Mouse (Mus musculus) heart, postnatal 10 days (tissue): ENCODE results near the gene Tmem94. TPM values are rescaled to one million over a fixed set of nuclear protein-coding genes. Genes with fewer than 3 reads are reported as not detected.

Source experiments
- DNase-seq, 2 experiments: peaks; one replicate each; pipeline ENCODE4 v3.0.0; 2021
- intact Hi-C: fragments of 180-260 bp; cut with DNase I; formaldehyde crosslinking; loops from one replicate; pipeline ENCODE4 v1.15.1; 2025
- total RNA-seq, 2 experiments: library from RNA; stranded (reverse); gene quantifications; 2 replicates each; pipeline ENCODE4 v1.2.3; 2021

Gene Tmem94
- total RNA-seq, 2 experiments from 2014 or later: 106 to 116 TPM

DNA sequence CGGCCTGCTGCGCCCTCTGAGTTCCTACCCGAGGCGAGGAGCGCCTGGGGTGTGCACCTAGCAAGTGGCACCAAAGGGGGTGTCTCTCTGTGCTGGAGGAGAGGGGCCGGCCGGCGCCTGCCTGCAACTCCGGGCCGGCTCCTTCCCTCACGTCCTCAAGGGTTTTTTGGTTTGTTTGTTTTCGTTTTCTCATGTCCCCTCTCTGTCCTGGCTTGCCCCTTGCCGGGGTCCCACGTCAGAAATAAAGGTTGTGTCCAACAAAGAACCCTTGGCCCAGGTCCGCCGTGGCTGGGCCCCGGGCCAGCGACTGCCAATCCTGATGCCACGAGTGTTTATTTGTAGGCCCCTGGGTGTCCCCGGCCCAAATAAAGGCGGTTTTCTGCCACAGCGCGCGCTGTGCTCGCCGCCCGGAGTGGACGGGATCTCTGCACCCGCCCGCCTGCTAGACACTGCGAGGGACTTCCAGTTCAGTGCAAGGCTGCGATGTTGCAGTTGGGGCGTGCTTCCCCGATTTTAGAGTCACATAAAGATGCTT, 441 bp downstream of the Tmem94 start:
- peak in 1 of 2 experiments; percentile 82 for DNase-seq
- intact Hi-C loops: loop anchor here (1.0 to 5.0 kb wide), 2 partner anchors 43 to 44 kb away; no protein-coding TSS in a partner anchor

DNA sequence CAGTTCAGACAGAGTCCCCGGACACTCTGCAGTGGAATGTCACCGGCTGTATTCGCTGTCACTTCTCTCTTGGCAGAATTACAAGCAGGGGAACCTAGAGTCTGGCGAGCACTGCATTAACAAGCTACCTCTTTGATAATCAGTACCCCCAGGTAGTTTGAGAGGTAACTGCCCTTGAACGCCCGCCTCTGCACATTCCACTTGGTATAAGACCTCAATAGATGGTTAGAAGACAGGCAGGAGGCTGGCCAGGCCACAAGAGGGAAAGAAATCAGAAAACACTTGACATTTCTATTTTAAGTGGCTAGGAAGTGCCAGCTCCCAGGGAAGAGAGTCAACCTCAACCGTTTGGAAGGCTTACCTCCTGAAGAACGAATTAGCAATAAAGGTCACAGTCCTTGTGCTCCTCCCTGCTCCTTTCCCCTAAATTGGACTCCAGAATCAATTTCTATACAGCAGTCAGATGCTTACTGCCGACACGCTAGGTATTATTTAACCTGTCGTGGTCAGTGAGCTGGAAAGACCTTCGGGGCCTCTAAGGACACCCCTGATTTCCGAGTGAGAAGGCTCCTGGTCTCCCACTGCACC, 1.2 kb downstream of the Tmem94 start:
- intact Hi-C loops: loop anchor here (5.0 kb wide), 1 partner anchor 44 kb away; no protein-coding TSS in a partner anchor
- peak; percentile 69 to 75 for DNase-seq

DNA sequence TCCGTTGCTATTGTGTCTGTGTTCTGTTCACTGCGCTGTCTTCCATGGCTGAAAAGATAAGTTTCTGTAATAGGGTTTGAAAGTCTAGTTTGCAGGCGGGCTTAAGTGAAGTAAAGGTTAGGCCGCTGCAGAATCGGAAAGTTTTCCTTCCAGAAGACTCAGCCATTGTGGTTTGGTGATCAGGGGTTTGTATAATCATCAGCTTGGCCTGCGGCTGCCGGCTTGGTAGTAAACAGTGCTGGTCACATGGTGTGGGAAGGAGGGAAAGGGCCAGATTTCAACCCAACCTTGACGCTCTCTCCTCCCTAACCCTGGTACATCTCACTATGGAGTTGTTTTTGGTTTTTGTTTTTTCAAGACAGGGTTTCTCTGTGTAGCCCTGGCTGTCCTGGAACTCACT, 1.7 kb downstream of the Tmem94 start:
- intact Hi-C loops: loop anchor here (5.0 kb wide), 1 partner anchor 45 kb away; no protein-coding TSS in a partner anchor
- peak; percentile 19 to 25 for DNase-seq

DNA sequence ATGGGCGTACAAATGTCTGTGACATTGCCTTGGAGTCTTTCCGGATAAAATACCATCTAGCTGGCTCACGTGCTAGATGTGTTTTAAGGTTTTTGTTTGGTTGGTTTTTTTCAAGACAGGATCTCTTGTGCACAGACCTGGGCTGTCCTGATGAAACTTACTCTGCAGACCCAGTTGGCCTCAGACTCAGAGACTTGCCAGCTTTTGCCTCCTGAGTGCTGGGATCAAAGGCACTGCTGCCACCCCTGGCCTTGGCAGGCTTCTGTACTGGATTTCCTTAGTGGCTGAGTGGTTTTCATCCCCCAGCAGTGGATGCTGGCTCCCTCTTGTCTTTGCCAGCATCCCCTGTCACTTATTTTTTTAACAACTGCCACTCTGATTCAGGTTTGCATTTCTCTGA, 3.7 kb downstream of the Tmem94 start:
- intact Hi-C loops: loop anchor here (5.0 kb wide), 1 partner anchor 47 kb away; no protein-coding TSS in a partner anchor

DNA sequence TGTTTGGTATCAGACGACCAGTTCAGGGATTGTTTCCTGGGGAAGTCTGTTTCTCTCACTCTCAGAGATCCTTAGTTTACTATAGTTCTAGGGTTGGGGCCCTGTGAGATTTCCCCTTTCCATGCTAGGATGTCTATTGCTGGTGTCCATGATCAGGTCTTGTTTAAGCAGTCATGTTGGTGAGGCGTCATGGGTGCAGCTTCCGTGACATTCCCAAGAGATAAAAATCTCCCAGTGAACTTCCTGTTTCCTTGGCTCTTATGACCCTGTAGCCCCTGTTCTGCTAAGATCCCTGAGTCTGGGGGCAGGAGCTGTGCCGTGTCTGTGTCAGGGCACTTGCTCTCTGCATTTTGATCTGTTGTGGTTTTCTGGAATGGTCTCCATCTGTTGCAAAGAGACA, 9.4 kb downstream of the Tmem94 start:
- DNase-seq: no peak
- intact Hi-C loops: no loop called here

More for the DNA sequence above, 3.7 kb downstream of the Tmem94 start:
- DNase-seq: peak in 1 of 2 experiments; percentile 28

DNA sequence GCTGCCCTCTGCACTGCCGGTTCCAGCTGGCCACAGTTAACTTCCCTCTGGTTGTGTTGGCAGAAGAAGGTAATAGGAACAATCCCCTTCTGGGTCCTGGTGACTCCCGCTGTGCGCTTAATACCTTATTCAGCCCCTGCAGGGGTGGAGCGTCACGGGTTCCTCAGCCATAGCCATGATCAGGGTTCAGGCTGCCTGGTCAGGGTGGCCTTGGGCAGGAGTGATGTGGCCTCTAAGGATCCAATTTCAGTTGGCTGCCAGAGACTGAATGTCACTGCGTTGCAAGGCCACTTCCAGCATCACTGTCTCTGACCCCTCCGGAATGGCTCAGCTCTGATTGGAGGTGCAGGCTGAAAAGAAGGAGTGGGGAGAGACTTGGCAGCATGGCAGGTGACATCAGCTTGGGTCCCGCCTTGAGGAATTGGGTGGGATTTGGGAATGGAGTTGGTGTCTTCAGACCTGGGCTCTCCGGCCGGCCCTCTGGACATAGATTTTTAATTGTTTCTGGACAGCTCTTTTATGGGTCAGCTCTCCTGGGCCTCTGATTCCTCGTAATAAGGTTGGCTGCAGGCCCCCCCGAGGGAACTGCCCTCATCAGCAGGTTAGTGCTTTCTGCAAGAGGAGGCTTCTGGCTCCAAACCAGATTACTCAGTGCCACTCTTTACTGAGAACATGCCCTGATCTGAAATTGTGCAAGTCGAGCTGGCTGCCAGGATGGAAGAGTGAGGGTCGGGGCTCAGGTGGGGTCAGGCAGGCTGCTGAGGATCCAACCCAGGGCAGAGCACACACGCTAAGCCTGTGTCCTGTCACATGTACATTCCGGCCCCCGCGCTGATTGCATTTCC, 10.8 kb downstream of the Tmem94 start:
- intact Hi-C loops: no loop called here
- DNase-seq: peak; percentile 74 to 75

DNA sequence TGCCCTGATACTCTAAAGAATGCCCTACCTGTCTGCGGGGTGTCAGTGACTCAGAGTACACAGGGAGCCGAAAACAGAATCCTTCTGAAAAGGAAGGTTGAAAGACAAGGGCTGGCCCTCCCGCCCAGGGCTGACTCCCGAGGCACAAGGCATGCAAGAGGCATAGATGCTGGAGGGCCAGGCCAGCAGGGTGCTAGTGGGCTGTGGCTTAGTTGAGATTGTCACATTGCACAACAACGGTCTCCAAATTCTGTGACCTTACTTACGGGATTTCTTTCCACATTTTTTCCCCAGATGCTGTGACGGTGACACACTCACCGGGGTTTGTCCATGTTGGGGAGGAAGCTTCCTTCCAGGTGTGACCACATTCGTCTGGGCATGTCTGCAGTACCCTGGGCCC, 11.7 kb downstream of the Tmem94 start:
- intact Hi-C loops: no loop called here
- no peak for DNase-seq

DNA sequence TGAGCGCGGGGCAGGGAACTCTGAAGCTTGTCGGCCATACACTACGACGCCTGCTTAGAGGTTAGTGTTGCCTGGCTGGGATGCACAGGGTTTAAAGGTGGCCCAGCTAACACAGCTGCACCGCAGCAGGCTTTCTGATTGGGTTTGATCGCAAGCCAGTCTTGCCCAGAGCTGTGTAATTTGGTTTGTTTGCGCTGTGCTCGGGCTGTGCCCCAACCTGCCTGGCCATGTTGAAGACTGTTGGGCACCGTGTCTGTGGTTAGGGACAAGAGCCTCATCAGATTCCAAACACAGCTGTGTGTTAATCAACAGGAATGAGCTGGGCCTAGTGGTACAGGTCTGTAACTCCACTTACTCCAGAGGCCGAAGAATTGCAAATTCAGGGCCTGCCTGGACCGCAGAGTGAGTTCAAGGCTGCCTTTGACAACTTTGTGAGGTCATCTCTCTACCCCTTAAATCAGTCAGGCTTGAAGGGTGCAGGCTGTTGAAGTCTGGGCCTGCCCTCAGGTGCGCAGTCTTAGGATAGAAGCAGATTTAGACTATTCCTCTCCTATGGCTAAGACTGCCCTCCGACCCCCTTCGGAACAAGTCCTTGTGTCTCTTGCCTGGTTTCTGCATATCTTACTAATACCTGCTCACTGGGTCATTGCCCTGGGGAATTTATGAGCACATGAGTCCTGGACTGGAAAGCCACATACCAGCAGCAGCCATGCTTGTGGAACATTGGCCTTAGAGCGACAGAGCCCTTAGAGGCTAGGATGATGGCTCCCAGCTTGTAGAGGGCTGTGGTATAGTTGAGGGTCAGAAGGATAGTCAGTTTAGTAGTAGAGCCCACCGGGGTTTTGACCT, 12.5 kb downstream of the Tmem94 start:
- DNase-seq: no peak
- intact Hi-C loops: loop anchor here (2.0 kb wide), 1 partner anchor 33 kb away; no protein-coding TSS in a partner anchor

DNA sequence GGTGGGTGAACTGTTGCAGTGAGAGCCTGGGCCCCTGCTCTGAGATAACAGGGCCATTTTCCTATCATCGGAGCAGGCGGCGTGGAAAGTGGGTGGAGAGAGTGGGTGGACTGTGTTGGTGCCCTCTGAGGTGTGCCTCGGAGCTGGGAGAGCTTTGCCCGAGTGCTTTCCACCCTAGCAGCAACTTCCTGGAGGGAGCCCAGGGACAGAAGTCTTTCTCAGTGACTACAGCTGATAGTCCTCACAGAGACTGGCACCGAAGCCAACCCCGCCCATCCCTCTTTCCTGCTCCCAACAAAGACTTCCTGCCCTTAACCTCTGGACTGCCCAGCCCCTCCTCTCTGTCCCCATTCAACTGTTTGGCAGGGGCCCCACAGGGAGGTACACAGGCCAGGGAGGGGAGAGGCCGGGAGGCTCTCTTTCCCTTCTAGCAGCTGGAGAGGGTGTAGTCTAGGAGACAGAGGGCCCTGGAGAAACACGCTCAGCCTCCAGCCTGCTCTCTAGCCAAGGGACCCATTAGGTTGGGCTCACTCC, 13.9 kb downstream of the Tmem94 start:
- intact Hi-C loops: loop anchor here (2.0 kb wide), 1 partner anchor 32 kb away; no protein-coding TSS in a partner anchor
- peak; percentile 96 for DNase-seq

DNA sequence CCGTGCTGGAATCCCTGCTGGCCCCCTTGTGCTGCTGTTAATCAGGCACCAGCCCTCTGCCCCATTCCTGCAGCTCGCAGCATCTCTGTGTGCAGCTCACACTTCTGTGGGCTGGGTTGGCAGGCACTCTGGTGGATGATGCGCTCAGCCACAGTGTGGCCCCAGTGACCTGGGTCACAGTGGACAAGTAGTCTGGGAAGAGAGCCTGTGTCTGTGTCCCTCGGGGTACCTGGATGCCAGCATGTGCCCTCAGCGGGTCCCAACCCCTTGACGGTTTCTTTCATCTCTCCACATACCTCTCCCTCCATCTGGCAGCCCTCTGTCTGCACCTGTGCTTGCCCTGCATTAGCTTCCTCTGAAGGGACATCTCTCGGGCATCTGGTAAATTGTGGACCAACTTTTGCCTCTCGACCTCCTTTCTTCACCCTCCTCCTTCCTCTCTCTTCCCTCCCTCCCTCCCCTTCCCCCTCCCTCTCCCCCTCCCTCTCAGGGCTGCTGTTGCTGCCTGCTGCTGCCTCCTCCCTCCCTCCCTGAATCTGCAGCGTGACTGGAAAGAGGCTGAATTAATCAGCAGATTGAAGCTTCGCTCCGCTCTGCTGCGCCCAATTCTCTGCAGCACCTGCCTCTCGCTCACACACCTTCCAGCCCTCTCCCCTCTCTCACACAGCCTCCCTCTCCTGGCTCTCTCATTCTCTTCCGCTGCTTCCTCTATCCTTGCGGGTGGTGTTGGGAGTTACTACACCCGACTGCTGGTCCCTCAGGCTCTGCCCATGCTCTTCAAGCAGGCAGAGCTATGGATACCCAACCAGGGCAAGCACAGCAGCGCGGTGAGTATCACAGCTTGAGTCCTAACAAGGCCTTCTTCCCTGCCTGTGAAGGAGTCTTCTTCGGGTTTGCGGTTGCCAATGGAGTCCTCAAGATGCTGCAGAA, 15.2 kb downstream of the Tmem94 start:
- DNase-seq: no peak
- intact Hi-C loops: no loop called here

DNA sequence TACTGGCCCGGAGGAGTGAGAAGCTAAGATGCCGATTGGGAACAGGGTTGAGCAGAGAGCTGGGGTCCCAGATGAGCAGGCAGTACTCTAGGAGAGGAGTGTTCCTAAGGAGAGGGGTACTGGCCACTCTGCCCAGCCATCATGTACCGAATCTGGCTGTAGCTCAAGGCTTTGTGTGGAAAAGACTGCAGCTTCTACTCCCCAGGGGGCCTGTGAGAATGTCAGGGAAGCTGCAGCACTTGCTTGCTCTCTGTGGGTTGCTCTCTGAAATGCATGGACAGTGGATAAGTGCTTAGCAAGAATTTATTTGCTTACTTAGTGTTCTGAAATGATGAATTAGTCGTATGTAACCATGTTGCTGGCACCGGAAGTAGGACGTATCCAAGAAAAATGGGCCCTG, 21.2 kb downstream of the Tmem94 start:
- DNase-seq: no peak
- intact Hi-C loops: no loop called here

DNA sequence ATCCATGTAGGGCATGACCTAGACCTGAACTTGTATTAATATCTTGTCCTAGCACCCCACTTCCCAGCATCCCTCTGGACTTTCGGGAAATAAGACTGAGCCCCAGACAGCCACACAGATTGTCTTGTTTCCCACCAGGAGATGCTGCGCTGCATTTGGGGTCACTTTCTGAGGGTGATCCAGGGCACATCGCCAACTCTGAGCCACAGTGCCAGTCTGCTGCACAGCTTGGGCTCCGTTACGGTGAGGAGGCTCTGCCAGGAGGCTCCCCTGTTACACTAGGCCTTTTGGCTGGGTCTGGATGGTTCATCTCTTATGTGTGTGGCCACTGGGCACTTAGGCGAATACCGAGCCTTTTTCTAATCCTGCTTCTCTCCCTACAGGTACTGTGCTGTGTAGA, 24.6 kb downstream of the Tmem94 start:
- intact Hi-C loops: no loop called here

DNA sequence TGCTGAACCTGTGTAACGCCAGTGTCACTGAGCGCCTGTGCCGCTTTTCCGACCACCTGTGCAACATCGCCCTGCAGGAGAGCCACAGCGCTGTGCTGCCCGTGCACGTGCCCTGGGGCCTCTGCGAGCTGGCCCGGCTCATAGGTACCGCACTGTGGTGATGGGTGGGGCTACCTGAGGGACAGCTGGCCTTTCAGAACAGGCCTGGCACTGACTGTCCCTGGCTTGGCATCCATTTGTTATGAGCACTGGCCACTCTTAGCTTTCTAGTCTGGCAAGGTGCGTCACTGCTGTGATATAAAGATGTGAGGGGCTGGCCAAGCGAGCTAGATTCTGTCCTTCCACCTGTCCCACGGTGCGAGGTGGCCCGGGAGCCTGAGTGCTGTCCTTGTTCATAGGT, 26.7 kb downstream of the Tmem94 start:
- no peak for DNase-seq
- intact Hi-C loops: no loop called here

More for the DNA sequence above, 24.6 kb downstream of the Tmem94 start:
- DNase-seq: no peak

DNA sequence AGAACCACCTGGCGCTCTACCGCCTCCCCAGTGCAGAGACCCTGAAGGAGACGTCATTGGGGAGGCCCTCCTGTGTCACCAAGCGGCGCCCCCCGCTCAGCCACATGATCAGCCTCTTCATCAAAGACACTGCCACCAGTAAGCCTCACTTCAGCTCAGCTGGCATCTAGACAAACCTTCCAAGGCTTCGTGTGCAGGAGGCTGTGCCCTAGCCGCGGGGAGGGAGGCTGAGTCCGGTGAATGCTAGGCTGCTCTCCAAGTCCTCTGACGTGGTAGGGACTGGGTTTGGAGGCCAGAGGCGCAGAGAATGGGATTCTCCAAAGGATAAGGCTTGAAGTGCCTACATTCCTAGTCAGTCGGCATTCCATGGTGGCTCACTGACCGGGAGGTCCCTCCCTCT, 27.1 kb downstream of the Tmem94 start:
- intact Hi-C loops: no loop called here
- no peak for DNase-seq

DNA sequence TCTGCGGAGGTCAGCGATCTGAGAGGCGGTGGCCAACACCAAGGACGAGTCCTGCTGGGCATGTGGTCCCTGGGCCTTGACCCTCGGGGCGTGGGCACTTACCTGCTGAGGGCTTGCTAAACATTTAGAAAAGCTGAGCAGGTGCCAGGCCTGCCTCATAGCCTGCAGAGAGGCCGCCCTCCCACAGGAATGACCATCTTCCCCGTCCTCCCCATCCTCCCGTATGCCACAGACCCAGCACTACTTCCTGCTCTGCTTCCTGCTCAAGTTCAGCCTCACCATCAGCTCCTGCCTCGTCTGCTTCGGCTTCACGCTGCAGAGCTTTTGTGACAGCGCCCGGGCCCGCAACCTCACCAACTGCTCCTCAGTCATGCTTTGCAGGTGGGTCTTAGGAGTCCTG, 31.7 kb downstream of the Tmem94 start:
- intact Hi-C loops: no loop called here
- DNase-seq: no peak

DNA sequence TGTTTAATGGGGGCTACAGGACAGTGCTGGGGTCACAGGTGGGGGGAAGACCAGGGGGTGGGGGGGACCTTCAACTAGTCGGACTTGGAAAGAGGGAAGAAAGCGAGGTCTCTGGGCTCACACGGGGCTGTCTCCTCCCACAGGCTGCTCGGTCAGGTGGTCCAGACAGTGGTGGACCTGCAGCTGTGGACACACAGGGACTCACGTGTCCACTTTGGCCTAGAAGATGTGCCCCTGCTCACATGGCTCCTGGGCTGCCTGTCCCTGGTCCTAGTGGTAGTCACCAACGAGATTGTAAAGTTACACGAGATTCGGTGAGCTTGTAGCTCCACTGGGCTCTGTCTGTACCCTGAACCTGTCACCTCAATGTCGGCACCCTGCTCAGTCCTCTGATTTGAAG, 32.4 kb downstream of the Tmem94 start:
- intact Hi-C loops: no loop called here
- DNase-seq: no peak

DNA sequence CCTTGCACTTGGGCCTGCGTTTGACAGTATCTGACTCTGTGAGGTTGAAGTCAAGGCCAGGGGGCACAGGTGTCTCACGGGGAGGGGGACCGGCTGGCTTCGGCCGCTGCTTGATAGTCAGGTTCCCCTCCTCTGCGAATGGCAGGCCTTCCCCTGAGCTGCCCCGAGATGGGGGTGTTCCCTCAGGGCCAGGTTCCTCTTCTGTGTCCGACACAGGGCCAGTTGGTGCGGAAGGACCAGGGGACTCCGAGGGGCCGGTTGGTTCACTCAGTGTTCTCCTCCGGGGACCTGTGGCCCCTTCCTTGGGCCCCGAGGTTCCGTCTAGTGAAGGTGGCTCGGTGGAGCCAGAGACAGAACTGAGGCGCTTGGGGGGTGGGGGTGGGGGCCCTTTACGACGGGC, 35.7 kb downstream of the Tmem94 start:
- DNase-seq: no peak
- intact Hi-C loops: no loop called here

DNA sequence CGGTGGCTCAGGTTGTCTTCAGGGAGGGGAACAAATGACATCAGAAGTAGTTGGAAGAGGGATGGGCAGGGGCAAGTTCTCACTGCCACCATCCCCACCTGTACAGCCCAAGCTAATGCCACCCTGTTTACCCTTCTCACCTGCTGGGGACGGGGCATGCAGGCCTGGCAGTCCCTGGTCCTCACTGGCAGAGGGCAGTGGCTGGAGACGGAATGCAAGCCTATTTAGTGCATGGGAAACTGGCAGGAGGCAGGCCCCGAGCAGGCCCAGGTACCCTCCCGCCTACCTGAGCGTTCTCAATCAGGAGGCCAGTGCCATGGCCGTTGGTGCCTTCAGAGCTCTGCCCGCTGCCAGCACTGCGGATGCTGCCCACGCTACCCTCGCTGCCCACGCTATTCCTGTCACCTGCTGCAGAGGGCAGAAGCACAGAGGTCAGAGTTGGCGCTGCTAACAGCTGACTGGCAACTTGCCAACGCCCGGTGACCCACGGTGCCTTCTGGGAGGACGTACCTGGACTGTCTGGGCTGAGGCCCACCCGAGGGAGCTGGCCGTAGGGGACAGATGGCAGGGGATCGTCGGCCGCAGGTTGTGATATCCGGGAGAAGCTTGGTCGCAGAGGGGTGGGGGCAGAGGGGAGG, 38.0 kb downstream of the Tmem94 start:
- no peak for DNase-seq
- intact Hi-C loops: no loop called here

DNA sequence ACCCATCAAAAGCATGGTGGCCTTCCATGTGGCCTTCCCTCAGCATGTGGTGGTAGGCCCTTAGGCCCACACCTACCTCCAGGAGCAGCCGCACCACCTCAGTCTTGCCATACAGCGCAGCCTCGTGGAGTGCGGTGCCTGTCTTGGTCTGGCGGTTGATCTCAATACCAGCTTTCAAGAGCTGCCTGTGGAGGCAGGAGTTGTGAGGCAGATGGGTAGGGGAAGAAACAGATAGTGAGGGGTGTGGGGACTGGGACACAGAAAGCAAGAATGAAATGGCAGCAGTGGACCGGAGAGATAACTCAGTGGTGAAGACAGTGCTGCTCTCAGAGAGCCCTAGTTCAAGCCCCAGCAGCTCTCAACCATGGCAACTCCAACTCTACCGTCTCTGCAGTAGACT, 39.8 kb downstream of the Tmem94 start:
- intact Hi-C loops: loop anchor here (2.0 kb wide), 1 partner anchor 20 kb away; no protein-coding TSS in a partner anchor
- no peak for DNase-seq
